Mouse (Mus musculus) stomach, postnatal 0 days (tissue): Measurements from ENCODE around the gene Plcb3. TPM values are rescaled to one million over a fixed set of nuclear protein-coding genes. Genes with fewer than 3 reads are reported as not detected.

Source experiments
- ATAC-seq: fragments of 200-750 bp; cut with Nextera tagmentation; 2 replicates; pipeline ENCODE4 v1.8.0; 2017; ENCODE audit not compliant: low FRiP score, low TSS enrichment
- DNase-seq: peaks from one replicate; pipeline ENCODE4 v3.0.0-alpha.2; 2016; ENCODE audit warnings: low spot score
- H3K27ac ChIP-seq: fragments of 300-500 bp; sonication (generic); replicated peaks from 2 replicates; pipeline ENCODE4 v1.5.1; 2014; ENCODE audit warnings: mild to moderate bottlenecking, control low read depth
- H3K27me3 ChIP-seq: fragments of 300-500 bp; sonication (generic); 2 replicates; pipeline ENCODE4 v1.6.1; 2014; ENCODE audit warnings: low read length; ENCODE audit not compliant: control insufficient read depth, insufficient read depth
- H3K36me3 ChIP-seq: fragments of 300-500 bp; sonication (generic); 2 replicates; pipeline ENCODE4 v1.6.1; 2014; ENCODE audit warnings: low read length, mixed read lengths; ENCODE audit not compliant: control insufficient read depth, insufficient read depth
- H3K4me1 ChIP-seq: fragments of 300-500 bp; sonication (generic); replicated peaks from 2 replicates; pipeline ENCODE4 v1.6.1; 2014; ENCODE audit warnings: antibody characterized with exemption; ENCODE audit not compliant: control insufficient read depth, insufficient read depth
- H3K4me2 ChIP-seq: fragments of 300-500 bp; sonication (generic); replicated peaks from 2 replicates; pipeline ENCODE4 v1.6.1; 2014; ENCODE audit warnings: low read depth, mild to moderate bottlenecking, control low read depth, moderate library complexity
- H3K4me3 ChIP-seq: fragments of 300-500 bp; sonication (generic); 2 replicates; pipeline ENCODE4 v1.5.1; 2014; ENCODE audit warnings: low read depth, low read length, control low read depth
- H3K9ac ChIP-seq: fragments of 300-500 bp; sonication (generic); 2 replicates; pipeline ENCODE4 v1.6.1; 2014; ENCODE audit warnings: mild to moderate bottlenecking, low read length, control low read depth, mixed read lengths
- H3K9me3 ChIP-seq: fragments of 300-500 bp; sonication (generic); 2 replicates; pipeline ENCODE4 v1.6.1; 2016; ENCODE audit warnings: low read length; ENCODE audit not compliant: control insufficient read depth
- CTCF ChIP-seq: IDR thresholded peaks from 2 replicates; pipeline ENCODE4 v1.5.1; 2016; ENCODE audit warnings: antibody characterized with exemption, low read depth, mild to moderate bottlenecking, moderate library complexity
- EP300 ChIP-seq: optimal IDR thresholded peaks from 2 replicates; pipeline ENCODE3; 2016; ENCODE audit warnings: antibody characterized with exemption
- WGBS: fragments of 180-500 bp; shearing (Covaris S2); extraction: QIAGEN DNeasy Blood & Tissue Kit; methylation state at CpG from one replicate; pipeline ENCODE4 v1.1.7; 2014; 5-methylcytosine and 5-hydroxymethylcytosine counted together
- polyA plus RNA-seq: library from polyadenylated mRNA; unstranded; fragments of >200 nt; fragmentation: Nextera tagmentation; extraction: Ambion mirVana; gene quantifications from 2 replicates; pipeline ENCODE4 v1.2.1, GENCODE M21; 2015

Plcb3 gene
- polyA plus RNA-seq, 1 experiment from 2014 or later: 30.0 TPM

DNA sequence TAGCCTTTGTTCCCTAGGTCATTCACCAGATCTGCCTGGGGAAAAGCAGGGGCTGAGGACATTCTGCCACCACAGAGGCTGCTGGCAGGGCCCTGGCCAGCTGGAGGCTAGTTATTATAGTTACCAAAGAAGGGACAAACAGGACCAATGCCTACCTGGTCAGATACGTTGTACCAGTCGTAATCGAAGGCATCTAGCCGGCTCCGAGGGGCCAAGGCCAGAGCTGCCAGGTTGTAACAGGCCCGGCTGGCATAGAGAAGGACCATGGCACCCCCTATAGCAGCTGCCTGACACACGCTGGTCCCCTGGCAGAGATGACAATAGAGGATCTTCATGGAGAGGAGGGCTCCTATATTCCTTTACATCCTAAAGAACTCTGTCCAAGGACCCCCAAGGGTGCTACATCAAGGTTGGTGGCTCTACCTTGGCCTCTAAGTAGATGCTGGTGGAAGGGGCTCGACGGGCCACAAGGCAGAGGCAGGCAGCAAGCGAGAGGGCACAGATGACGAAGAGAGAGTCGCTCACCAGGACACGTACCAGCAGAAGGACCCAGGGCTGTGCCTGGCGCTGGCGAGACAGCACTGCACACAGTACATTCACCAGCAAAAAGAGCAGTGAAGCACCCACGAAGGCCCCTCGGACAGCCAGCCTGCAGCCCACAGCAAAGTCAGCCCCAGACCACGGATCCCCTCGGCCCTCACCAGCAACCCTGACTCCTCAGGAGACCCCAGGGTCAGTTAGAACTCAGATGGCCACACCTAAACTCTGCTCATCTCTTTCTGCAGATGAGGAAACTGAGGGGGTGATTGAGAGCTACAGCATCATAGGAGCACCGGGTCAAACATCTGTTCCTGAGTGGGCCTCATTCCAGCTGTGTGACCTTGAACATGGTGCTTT, 36.9 kb downstream of the Plcb3 start:
- no peaks in the 10 kb centered on the region for H3K36me3 ChIP-seq
- no peak overlapping the region for H3K4me3 ChIP-seq
- H3K27ac ChIP-seq: no peak overlapping the region
- H3K4me1 ChIP-seq: peaks cover 5% of the 10 kb centered on the region; the same call in 1 of the 2 replicates
- H3K4me2 ChIP-seq: no peak overlapping the region
- DNase-seq (no peak), ATAC-seq (no peak)
- no peaks in the 10 kb centered on the region for H3K9me3 ChIP-seq
- no peak overlapping the region for H3K9ac ChIP-seq
- peaks cover 1% of the 10 kb centered on the region for H3K27me3 ChIP-seq
- WGBS: 86% methylated on average over 20 of the region's 20 CpGs
- TF ChIP-seq EP300: no peak
- no peak for TF ChIP-seq CTCF

- ATAC-seq: no peak
- Histone ChIP-seq H3K27me3 (peaks cover 7% of the 10 kb centered on the region), H3K9me3 (no peaks in the 10 kb centered on the region), H3K36me3 (no peaks in the 10 kb centered on the region), H3K4me1 (peaks cover 5% of the 10 kb centered on the region; the same call in 1 of the 2 replicates), H3K27ac (no peak overlapping the region), H3K4me3 (no peak overlapping the region), H3K4me2 (no peak overlapping the region), H3K9ac (no peak overlapping the region)
- no peak for TF ChIP-seq EP300
- no peak for DNase-seq
- WGBS: 81% methylated on average over 16 of the region's 16 CpGs
These were observed 38.5 kb downstream of the Plcb3 start for GRCm38 (mm10) chr19:6937541-6938465.

GRCm38 (mm10) chr19:6936299-6936698, 40.0 kb downstream of the Plcb3 start:
- Histone ChIP-seq H3K27ac (no peak overlapping the region), H3K4me1 (peaks cover 5% of the 10 kb centered on the region; the same call in 1 of the 2 replicates), H3K9ac (no peak overlapping the region), H3K4me2 (no peak overlapping the region), H3K27me3 (peaks cover 10% of the 10 kb centered on the region), H3K36me3 (no peaks in the 10 kb centered on the region), H3K4me3 (no peak overlapping the region), H3K9me3 (no peaks in the 10 kb centered on the region)
- no peak for ATAC-seq
- no peak for TF ChIP-seq EP300
- peak; percentile 68 for TF ChIP-seq CTCF
- DNase-seq: peak; percentile 55
- WGBS: 15% methylated on average over 3 of the region's 3 CpGs

DNA sequence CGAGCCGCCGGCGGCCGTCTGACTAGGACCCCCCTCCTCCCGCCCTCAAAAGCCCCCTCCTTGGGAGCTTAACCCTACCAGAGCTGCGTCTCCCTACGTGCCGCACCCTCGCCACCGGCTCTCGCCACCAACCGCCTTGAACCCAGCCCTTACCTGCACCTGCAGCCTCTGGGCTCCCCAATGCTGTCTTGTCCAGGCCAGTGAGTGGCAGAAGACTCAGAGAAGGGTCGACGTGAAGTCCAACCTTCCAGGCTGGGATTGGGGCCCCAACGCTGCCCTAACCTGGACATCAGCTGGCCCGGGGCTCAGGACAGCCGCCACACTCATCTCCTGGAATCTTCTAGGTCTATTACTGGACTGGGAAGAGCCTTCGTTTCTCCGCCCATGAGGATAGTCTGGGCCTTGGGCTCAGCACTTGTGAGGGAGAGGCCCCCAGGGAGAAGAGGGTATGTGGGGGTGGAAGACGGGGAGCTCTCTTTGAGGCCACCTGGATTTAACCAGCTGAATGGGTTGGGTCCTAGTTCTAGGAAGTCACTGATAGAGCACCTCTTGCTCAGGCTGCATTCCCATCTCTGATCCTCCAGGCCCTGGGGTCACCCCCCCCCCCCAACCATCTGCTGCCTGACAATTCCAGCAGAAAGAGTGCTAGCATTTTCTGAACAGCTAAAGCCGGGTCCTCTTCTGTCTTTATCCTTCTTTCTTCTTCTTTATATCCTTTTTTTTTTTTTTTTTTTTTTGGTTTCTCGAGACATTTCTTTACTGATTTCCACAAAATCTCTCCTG, 41.9 kb downstream of the Plcb3 start, which contains the start of gene Kcnk4:
TSS of gene Kcnk4 (minus strand) at position 321 of the 783 bp plus-strand sequence.
- no peaks in the 10 kb centered on the region for H3K4me1 ChIP-seq
- no peak for TF ChIP-seq CTCF
- no peak for TF ChIP-seq EP300
- H3K9ac ChIP-seq: peak within 1 kb of the TSS; percentile 58
- 17% methylated on average over 23 of the region's 23 CpGs for WGBS
- H3K36me3 ChIP-seq: no peaks in the 10 kb centered on the region
- no peak within 1 kb of the TSS for H3K27ac ChIP-seq
- DNase-seq (no peak), ATAC-seq (0 out of 2 replicates have a peak, but pooled peaks have one; percentile 9)
- H3K9me3 ChIP-seq: no peaks in the 10 kb centered on the region
- peaks cover 10% of the 10 kb centered on the region for H3K27me3 ChIP-seq
- peak within 1 kb of the TSS; percentile 76 for H3K4me2 ChIP-seq
- peak within 1 kb of the TSS; percentile 44 for H3K4me3 ChIP-seq

- Histone ChIP-seq H3K4me2 (peak overlapping the region; percentile 76), H3K4me3 (peak overlapping the region; percentile 44), H3K9me3 (no peaks in the 10 kb centered on the region), H3K9ac (peak overlapping the region; percentile 58), H3K27me3 (peaks cover 10% of the 10 kb centered on the region), H3K27ac (no peak overlapping the region), H3K36me3 (no peaks in the 10 kb centered on the region), H3K4me1 (no peaks in the 10 kb centered on the region)
- WGBS: 7% methylated on average over 55 of the region's 58 CpGs
- ATAC-seq: peak; percentile 62
- TF ChIP-seq EP300 (no peak), CTCF (no peak)
- peak; percentile 57 for DNase-seq
These were observed 42.7 kb downstream of the Plcb3 start for GRCm38 (mm10) chr19:6933436-6934194.
